Mouse (Mus musculus) limb, embryonic 15.5 days (tissue): ENCODE measurements around the gene Sgpp2. TPM values are rescaled to one million over a fixed set of nuclear protein-coding genes. Genes with fewer than 3 reads are reported as not detected.

Experiments used
- ATAC-seq: fragments of 200-750 bp; cut with Nextera tagmentation; 2 replicates; pipeline ENCODE4 v1.8.0; 2017; ENCODE audit warnings: low read depth, moderate TSS enrichment; ENCODE audit not compliant: insufficient number of reproducible peaks, low FRiP score, low TSS enrichment
- H3K27ac ChIP-seq: fragments of 300-500 bp; sonication (generic); 2 replicates; pipeline ENCODE4 v1.5.1; 2015; ENCODE audit warnings: moderate library complexity, mild to moderate bottlenecking, inconsistent platforms
- H3K27me3 ChIP-seq: fragments of 300-500 bp; sonication (generic); 2 replicates; pipeline ENCODE4 v1.6.1; 2015; ENCODE audit warnings: inconsistent platforms
- H3K36me3 ChIP-seq: fragments of 300-500 bp; sonication (generic); 2 replicates; pipeline ENCODE4 v1.6.1; 2015; ENCODE audit warnings: inconsistent platforms
- H3K4me1 ChIP-seq: fragments of 300-500 bp; sonication (generic); 2 replicates; pipeline ENCODE4 v1.6.1; 2015; ENCODE audit warnings: inconsistent platforms
- H3K4me2 ChIP-seq: fragments of 300-500 bp; sonication (generic); 2 replicates; pipeline ENCODE4 v1.6.1; 2015; ENCODE audit warnings: mild to moderate bottlenecking, inconsistent platforms
- H3K4me3 ChIP-seq: fragments of 300-500 bp; sonication (generic); 2 replicates; pipeline ENCODE4 v1.5.1; 2015; ENCODE audit warnings: mild to moderate bottlenecking, inconsistent platforms
- H3K9ac ChIP-seq: fragments of 300-500 bp; sonication (generic); 2 replicates; pipeline ENCODE4 v1.6.1; 2015; ENCODE audit warnings: inconsistent platforms
- H3K9me3 ChIP-seq: fragments of 300-500 bp; sonication (generic); 2 replicates; pipeline ENCODE4 v1.6.1; 2016; ENCODE audit warnings: inconsistent platforms
- WGBS: fragments of 180-500 bp; shearing (Covaris S2); methylation state at CpG from one replicate; pipeline ENCODE4 v1.1.7; 2015; 5-methylcytosine and 5-hydroxymethylcytosine counted together
- polyA plus RNA-seq: library from polyadenylated mRNA; unstranded; fragments of >200 nt; fragmentation: Nextera tagmentation; extraction: Ambion mirVana; gene quantifications from 2 replicates; pipeline ENCODE4 v1.2.1, GENCODE M21; 2015

Gene Sgpp2
- polyA plus RNA-seq, 1 experiment from 2014 or later, result 0.70 TPM

DNA sequence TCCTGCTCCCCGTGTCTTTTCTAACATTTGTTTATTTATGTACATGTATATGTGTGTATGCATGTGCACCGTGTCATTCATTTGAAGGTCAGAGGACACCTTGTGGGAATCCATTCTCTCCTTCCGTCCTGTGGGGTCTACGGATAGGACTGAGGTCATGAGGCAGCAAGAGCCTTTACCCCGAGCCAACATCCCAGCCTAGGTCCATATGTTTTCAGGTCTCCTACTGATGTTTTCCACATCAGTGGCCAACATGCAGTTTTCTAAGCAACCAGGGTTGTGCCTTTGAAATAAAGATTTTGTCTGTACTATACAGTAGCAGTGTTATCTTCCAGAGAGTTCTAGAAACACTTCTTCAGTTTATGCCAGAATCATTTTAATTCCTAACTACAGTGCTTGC is 63.7 kb downstream of the Sgpp2 start:
- Histone ChIP-seq H3K27me3 (no peaks in the 10 kb centered on the region), H3K27ac (no peak overlapping the region), H3K4me2 (no peak overlapping the region), H3K9ac (no peak overlapping the region), H3K9me3 (no peaks in the 10 kb centered on the region), H3K4me3 (no peak overlapping the region), H3K36me3 (no peaks in the 10 kb centered on the region), H3K4me1 (peaks cover 7% of the 10 kb centered on the region)
- 90% methylated on average over 5 of the region's 5 CpGs for WGBS
- no peak for ATAC-seq

GRCm38 (mm10) chr1:78375058-78375457 is 64.9 kb downstream of the Sgpp2 start:
- H3K36me3 ChIP-seq, result no peaks in the 10 kb centered on the region
- 91% methylated on average over 3 of the region's 3 CpGs for WGBS
- H3K4me2 ChIP-seq, result no peak overlapping the region
- peaks cover 7% of the 10 kb centered on the region for H3K4me1 ChIP-seq
- no peaks in the 10 kb centered on the region for H3K9me3 ChIP-seq
- no peak overlapping the region for H3K9ac ChIP-seq
- no peaks in the 10 kb centered on the region for H3K27me3 ChIP-seq
- H3K27ac ChIP-seq, result no peak overlapping the region
- H3K4me3 ChIP-seq, result no peak overlapping the region
- ATAC-seq, result no peak

DNA sequence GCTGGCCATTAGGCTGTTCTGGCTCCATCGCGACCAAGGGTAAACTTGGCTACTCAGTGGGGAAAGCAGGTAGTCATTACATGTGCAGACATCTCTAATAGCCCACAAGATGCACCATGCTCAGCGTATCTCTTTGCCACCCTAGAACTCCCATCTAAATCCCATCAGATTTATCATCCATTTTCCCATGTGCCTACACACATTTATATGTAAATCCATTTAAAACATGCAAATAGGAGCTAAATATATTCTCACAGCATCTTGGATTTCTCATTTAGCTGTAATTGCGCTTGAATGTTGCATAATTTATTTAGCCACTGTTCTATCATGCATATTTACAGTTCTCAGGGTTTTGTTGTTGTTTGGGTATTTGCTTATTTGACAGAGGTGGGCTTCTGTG is 70.8 kb downstream of the Sgpp2 start:
- no peaks in the 10 kb centered on the region for H3K36me3 ChIP-seq
- no peaks in the 10 kb centered on the region; the same call in 1 of the 2 replicates for H3K4me1 ChIP-seq
- no peak overlapping the region for H3K4me2 ChIP-seq
- H3K27ac ChIP-seq, result no peak overlapping the region
- H3K27me3 ChIP-seq, result no peaks in the 10 kb centered on the region
- no peak overlapping the region for H3K4me3 ChIP-seq
- no peak for ATAC-seq
- H3K9ac ChIP-seq, result no peak overlapping the region
- 93% methylated on average over 4 of the region's 4 CpGs for WGBS
- H3K9me3 ChIP-seq, result no peaks in the 10 kb centered on the region

GRCm38 (mm10) chr1:78387854-78388253 is 77.7 kb downstream of the Sgpp2 start:
- ATAC-seq, result no peak
- Histone ChIP-seq H3K9ac (no peak overlapping the region), H3K4me3 (no peak overlapping the region), H3K4me1 (no peaks in the 10 kb centered on the region), H3K9me3 (no peaks in the 10 kb centered on the region), H3K36me3 (no peaks in the 10 kb centered on the region), H3K27ac (no peak overlapping the region), H3K4me2 (no peak overlapping the region), H3K27me3 (no peaks in the 10 kb centered on the region)
- 62% methylated on average over 4 of the region's 4 CpGs for WGBS

GRCm38 (mm10) chr1:78388848-78389247 is 78.7 kb downstream of the Sgpp2 start:
- WGBS, result 20% methylated on average over 3 of the region's 3 CpGs
- no peaks in the 10 kb centered on the region for H3K4me1 ChIP-seq
- no peaks in the 10 kb centered on the region for H3K36me3 ChIP-seq
- no peak overlapping the region for H3K4me2 ChIP-seq
- H3K9me3 ChIP-seq, result no peaks in the 10 kb centered on the region
- no peak overlapping the region for H3K27ac ChIP-seq
- H3K9ac ChIP-seq, result no peak overlapping the region
- no peak for ATAC-seq
- no peak overlapping the region for H3K4me3 ChIP-seq
- H3K27me3 ChIP-seq, result no peaks in the 10 kb centered on the region

DNA sequence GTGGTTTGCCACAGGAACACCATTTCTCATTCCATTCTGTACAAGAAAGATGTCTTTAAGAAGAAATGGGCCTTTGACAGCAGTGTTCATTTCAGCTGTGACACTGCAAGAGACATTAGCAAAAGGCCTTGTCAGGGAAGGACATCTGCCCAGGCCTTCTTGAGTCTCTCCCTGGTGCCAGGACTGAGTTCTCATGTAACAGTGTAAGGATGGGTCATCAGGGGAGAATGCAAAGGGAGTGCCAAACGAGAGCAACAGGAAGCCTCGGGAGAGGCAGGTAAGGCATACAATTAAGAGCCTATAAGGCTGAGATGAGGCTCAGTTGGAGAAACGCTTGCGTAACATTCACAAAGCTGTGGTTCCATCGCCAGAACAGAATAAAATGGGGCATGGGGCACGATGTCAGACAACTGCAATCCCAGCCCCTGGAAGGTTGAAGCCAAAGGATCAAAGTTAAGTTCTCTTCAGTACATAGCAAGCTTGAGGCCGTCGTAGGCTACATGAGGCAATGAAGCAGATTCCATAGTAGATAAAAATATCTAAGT is 85.1 kb downstream of the Sgpp2 start:
- 58% methylated on average over 8 of the region's 8 CpGs for WGBS
- H3K9me3 ChIP-seq, result no peaks in the 10 kb centered on the region
- H3K36me3 ChIP-seq, result no peaks in the 10 kb centered on the region
- peaks cover 6% of the 10 kb centered on the region for H3K4me1 ChIP-seq
- no peaks in the 10 kb centered on the region for H3K27me3 ChIP-seq
- no peak overlapping the region for H3K4me2 ChIP-seq
- no peak overlapping the region for H3K9ac ChIP-seq
- no peak overlapping the region for H3K27ac ChIP-seq
- no peak for ATAC-seq
- H3K4me3 ChIP-seq, result no peak overlapping the region

DNA sequence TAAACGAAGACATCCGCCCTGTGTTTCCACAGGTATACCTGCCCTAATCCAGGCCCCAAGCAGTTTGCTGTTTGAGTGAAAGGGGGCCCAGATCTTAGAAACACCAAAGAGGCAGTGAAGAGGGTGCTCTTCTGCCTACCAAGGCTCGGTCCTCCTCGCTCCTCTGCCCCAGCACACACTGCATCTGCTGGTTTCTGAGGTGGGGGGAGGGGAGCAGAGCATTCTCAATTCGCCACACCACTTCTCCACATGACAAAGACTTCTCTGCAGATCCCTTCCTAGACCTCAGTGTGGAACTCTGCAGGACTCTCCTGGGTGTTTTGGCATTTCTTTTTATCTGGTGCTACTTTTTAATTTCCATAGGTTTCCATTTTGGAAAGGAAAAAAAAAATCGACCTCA is 85.6 kb downstream of the Sgpp2 start:
- Histone ChIP-seq H3K27ac (no peak overlapping the region), H3K9me3 (no peaks in the 10 kb centered on the region), H3K4me2 (no peak overlapping the region), H3K4me1 (peaks cover 6% of the 10 kb centered on the region), H3K4me3 (no peak overlapping the region), H3K9ac (no peak overlapping the region), H3K36me3 (no peaks in the 10 kb centered on the region), H3K27me3 (no peaks in the 10 kb centered on the region)
- WGBS, result 39% methylated on average over 6 of the region's 6 CpGs
- no peak for ATAC-seq

DNA sequence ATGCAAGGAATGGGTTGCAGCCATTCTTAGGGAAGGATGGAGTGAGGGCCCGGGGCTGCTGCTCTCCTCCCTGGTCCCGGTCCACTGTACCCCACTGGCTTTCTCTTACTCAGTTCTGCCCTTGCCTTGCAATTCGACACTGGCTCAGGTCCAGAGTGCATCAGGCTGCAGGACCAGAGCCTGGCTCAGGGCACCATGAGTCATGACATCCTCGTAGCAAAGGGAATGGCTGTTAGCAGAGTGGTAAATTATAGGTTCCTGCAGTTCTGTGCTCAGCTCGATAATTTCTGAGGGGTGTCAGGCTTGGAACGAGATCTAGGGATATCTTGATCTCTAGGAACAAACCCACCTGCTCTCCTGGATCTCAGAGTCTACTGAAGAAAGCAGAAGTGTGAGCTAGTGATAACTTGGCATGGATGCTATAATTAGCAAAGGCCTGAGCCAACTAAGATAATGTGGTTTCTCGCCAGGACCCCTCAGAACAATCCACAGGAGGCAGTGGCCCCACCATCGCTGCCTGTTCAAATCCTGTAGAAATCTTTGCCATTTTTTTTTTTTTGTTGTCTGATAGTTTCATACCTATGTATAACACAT is 86.3 kb downstream of the Sgpp2 start:
- H3K36me3 ChIP-seq, result no peaks in the 10 kb centered on the region
- no peak overlapping the region for H3K27ac ChIP-seq
- H3K4me1 ChIP-seq, result peaks cover 6% of the 10 kb centered on the region
- WGBS, result 38% methylated on average over 8 of the region's 8 CpGs
- H3K27me3 ChIP-seq, result no peaks in the 10 kb centered on the region
- no peaks in the 10 kb centered on the region for H3K9me3 ChIP-seq
- no peak overlapping the region for H3K9ac ChIP-seq
- no peak overlapping the region for H3K4me3 ChIP-seq
- no peak overlapping the region for H3K4me2 ChIP-seq
- no peak for ATAC-seq

DNA sequence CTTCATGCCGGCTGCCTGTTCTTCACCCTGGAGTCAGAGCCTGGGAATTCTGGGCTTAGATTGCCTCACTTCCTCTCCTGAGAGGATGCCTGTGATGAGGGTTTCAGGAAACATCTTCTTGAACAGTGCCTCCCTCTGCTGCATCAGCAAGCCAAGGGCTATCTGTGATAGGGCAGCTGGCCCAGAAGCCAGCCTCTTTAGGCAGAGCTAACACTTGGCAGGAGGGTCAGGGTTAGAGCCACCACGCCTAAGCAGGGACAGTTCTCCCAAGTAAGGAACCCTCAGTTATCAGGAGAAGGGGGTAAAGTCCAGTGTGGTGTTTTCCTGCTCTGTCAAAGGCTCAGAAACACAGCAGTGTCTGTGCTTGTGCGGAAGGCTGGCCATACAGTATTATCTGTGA is 89.6 kb downstream of the Sgpp2 start:
- H3K4me3 ChIP-seq, result no peak overlapping the region
- no peak overlapping the region for H3K4me2 ChIP-seq
- no peaks in the 10 kb centered on the region for H3K9me3 ChIP-seq
- H3K9ac ChIP-seq, result no peak overlapping the region
- H3K27ac ChIP-seq, result no peak overlapping the region
- H3K36me3 ChIP-seq, result no peaks in the 10 kb centered on the region
- 80% methylated on average over 3 of the region's 3 CpGs for WGBS
- no peaks in the 10 kb centered on the region for H3K27me3 ChIP-seq
- no peak for ATAC-seq
- H3K4me1 ChIP-seq, result peaks cover 6% of the 10 kb centered on the region

GRCm38 (mm10) chr1:78401413-78401812 is 91.3 kb downstream of the Sgpp2 start:
- Histone ChIP-seq H3K4me1 (peaks cover under 1% of the 10 kb centered on the region; the same call in 1 of the 2 replicates), H3K27ac (no peak overlapping the region), H3K9me3 (no peaks in the 10 kb centered on the region), H3K9ac (no peak overlapping the region), H3K4me2 (no peak overlapping the region), H3K27me3 (no peaks in the 10 kb centered on the region), H3K36me3 (no peaks in the 10 kb centered on the region), H3K4me3 (no peak overlapping the region)
- 88% methylated on average over 4 of the region's 4 CpGs for WGBS
- no peak for ATAC-seq

DNA sequence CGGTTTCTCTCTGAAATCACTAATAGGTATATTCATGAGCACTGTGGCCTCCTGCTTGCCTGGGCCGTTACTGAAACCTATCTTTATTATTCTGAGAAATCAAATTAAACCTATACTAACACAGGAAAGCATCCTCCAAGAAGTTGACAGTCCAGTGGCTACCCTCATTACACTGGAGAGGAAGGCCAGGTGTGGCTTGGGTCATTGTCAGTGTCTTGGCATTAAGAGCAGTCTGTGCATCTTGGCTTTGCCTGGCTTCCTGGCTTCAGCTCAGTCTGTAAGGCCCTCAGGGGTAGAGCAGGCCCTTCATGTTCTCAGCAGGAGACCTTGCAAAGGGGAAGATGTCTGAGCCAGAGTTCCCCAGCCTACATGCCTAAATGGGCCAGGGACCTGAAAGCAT is 99.3 kb downstream of the Sgpp2 start:
- no peak for ATAC-seq
- H3K4me1 ChIP-seq, result no peaks in the 10 kb centered on the region
- H3K36me3 ChIP-seq, result no peaks in the 10 kb centered on the region
- no peak overlapping the region for H3K27ac ChIP-seq
- H3K9me3 ChIP-seq, result no peaks in the 10 kb centered on the region
- H3K9ac ChIP-seq, result no peak overlapping the region
- H3K4me2 ChIP-seq, result no peak overlapping the region
- H3K27me3 ChIP-seq, result no peaks in the 10 kb centered on the region
- WGBS, result 86% methylated on average over 2 of the region's 2 CpGs
- H3K4me3 ChIP-seq, result no peak overlapping the region

DNA sequence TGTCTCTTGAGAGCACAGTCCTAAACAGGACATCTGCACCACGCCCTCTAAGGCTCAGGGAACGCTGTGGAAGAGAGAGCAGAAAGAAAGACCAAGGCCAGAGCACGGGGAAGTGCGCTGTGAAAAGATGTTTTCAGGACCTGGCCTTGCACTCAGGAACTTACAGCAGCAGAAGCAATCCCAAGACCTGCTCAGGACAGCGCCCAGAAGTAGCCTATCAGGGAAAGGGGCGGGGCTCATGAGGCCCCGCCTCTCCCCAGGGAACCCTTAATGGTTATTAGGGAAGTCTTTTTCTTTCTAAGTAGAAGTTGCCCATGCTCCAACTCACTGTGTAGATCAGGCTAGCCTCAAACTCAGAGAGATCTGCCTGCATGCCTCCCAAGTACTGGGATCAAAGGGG is 102.5 kb downstream of the Sgpp2 start:
- Histone ChIP-seq H3K36me3 (peaks cover 1% of the 10 kb centered on the region), H3K4me2 (no peak overlapping the region), H3K4me1 (no peaks in the 10 kb centered on the region), H3K4me3 (no peak overlapping the region), H3K27ac (no peak overlapping the region), H3K9me3 (no peaks in the 10 kb centered on the region), H3K27me3 (no peaks in the 10 kb centered on the region), H3K9ac (no peak overlapping the region)
- no peak for ATAC-seq
- 29% methylated on average over 7 of the region's 7 CpGs for WGBS

GRCm38 (mm10) chr1:78414421-78414820 is 104.3 kb downstream of the Sgpp2 start:
- Histone ChIP-seq H3K27me3 (no peaks in the 10 kb centered on the region), H3K4me2 (no peak overlapping the region), H3K9me3 (no peaks in the 10 kb centered on the region), H3K4me3 (no peak overlapping the region), H3K27ac (no peak overlapping the region), H3K36me3 (peaks cover 9% of the 10 kb centered on the region), H3K4me1 (no peaks in the 10 kb centered on the region), H3K9ac (no peak overlapping the region)
- ATAC-seq, result no peak
- 90% methylated on average over 5 of the region's 5 CpGs for WGBS
